Mouse (Mus musculus): ENCODE results near the gene Acacb. TPM values are rescaled to one million over a fixed set of nuclear protein-coding genes. Genes with fewer than 3 reads are reported as not detected.

The Acacb gene
- polyA plus RNA-seq, 1 experiment from 2014 or later: 0.96 TPM

GRCm38 (mm10) chr5:114126499-114127244 lies 19.7 kb upstream of the Acacb start:
- ATAC-seq: no peak
- WGBS: 88% methylated on average over 7 of the region's 7 CpGs
- H3K9ac ChIP-seq: no peak overlapping the region
- peaks cover 40% of the 10 kb centered on the region for H3K36me3 ChIP-seq (ENCODE audit: poor library complexity, severe bottlenecking)
- H3K27me3 ChIP-seq: no peaks in the 10 kb centered on the region
- H3K9me3 ChIP-seq (replicated peaks): no peaks in the 10 kb centered on the region
- H3K4me3 ChIP-seq: peak overlapping the region; percentile 69
- H3K4me2 ChIP-seq: peak overlapping the region; percentile 95
- peaks cover 17% of the 10 kb centered on the region for H3K4me1 ChIP-seq
- 0 out of 2 replicates have a peak overlapping the region, but pooled peaks have one; percentile 72 for H3K27ac ChIP-seq

GRCm38 (mm10) chr5:114127374-114128349 lies 18.7 kb upstream of the Acacb start, which contains the start of gene Alkbh2:
Gene Alkbh2 (minus strand): TSS chr5:114128218.
- peak within 1 kb of the TSS; percentile 80 for H3K9ac ChIP-seq
- peak within 1 kb of the TSS; percentile 72 for H3K27ac ChIP-seq
- peak; percentile 7 for ATAC-seq
- WGBS: under 1% methylated on average over 69 of the region's 69 CpGs
- H3K4me1 ChIP-seq: peaks cover 27% of the 10 kb centered on the region
- no peaks in the 10 kb centered on the region for H3K27me3 ChIP-seq
- H3K4me3 ChIP-seq: peak within 1 kb of the TSS; percentile 69
- H3K9me3 ChIP-seq (replicated peaks): no peaks in the 10 kb centered on the region
- H3K36me3 ChIP-seq (ENCODE audit: poor library complexity, severe bottlenecking): peaks cover 31% of the 10 kb centered on the region
- H3K4me2 ChIP-seq: peak within 1 kb of the TSS; percentile 95

DNA sequence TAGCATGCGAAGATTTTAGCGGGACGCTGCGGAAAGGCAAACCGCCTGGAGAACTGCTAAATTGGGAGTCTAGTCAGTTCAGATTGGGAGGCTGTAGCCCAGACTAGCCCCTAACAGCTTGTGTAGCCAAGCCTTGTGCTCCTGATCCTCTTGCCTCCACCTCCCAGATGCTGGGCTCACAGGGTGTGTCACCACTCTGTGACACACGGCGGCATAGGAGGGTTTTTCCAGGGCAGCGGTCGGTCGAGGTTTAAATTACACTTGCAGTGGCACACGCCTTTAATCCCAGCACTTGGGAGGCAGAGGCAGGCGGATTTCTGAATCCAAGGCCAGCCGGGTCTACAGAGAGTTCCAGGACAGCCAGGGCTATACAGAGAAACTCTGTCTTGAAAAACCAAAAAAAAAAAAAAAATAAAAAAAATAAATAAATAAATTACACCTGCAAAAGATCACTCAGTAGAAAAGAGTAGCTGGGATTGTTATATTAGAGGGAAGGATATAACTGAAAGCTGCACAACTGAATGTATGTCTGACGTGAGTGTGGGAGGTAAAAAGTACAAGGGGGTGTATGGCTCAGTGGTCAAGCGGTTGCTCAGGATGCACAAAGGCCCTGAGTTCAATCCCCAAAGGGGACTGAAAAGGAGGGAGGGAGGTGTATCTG lies 16.7 kb upstream of the Acacb start:
- Histone ChIP-seq H3K36me3 (ENCODE audit: poor library complexity, severe bottlenecking) (peaks cover 19% of the 10 kb centered on the region; the same call in 1 of the 2 replicates), H3K9me3 (replicated peaks) (no peaks in the 10 kb centered on the region), H3K4me3 (peak overlapping the region; percentile 81), H3K4me2 (peak overlapping the region; percentile 96), H3K27ac (no peak overlapping the region), H3K27me3 (no peaks in the 10 kb centered on the region), H3K9ac (no peak overlapping the region), H3K4me1 (peaks cover 40% of the 10 kb centered on the region)
- WGBS: 79% methylated on average over 15 of the region's 15 CpGs
- ATAC-seq: no peak

DNA sequence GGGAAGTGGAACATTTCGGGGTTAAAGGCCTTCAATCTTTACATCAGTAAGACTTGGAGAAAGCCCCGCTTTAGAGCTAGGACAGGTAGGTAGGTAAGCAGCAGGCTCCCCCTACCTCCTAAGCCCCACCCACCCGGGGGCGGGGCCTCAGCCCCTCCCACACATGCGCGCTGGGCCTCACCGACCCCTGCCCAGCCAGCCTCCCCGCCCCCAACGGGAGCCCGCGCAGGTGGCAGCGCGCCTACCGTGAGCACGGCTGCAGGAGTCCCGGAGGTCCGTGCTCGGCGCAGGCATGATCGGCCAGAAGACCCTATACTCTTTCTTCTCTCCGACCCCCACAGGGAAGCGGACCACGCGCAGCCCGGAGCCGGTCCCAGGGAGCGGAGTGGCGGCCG lies 16.1 kb upstream of the Acacb start, which contains the start of gene Ung:
Gene Ung, plus strand, starts transcription at position 176 of the 395 bp plus-strand sequence.
- Histone ChIP-seq H3K36me3 (ENCODE audit: poor library complexity, severe bottlenecking) (peaks cover 18% of the 10 kb centered on the region; the same call in 1 of the 2 replicates), H3K27me3 (no peaks in the 10 kb centered on the region), H3K9ac (peak within 1 kb of the TSS; percentile 70), H3K4me3 (peak within 1 kb of the TSS; percentile 81), H3K4me1 (peaks cover 40% of the 10 kb centered on the region), H3K9me3 (replicated peaks) (no peaks in the 10 kb centered on the region), H3K4me2 (peak within 1 kb of the TSS; percentile 96), H3K27ac (peak within 1 kb of the TSS; percentile 48)
- under 1% methylated on average over 28 of the region's 29 CpGs for WGBS
- peak; percentile 52 for ATAC-seq

GRCm38 (mm10) chr5:114130698-114131520 lies 15.4 kb upstream of the Acacb start:
- peak; percentile 99 for ATAC-seq
- H3K9me3 ChIP-seq (replicated peaks): no peaks in the 10 kb centered on the region
- under 1% methylated on average over 87 of the region's 87 CpGs for WGBS
- H3K36me3 ChIP-seq (ENCODE audit: poor library complexity, severe bottlenecking): peaks cover 19% of the 10 kb centered on the region; the same call in 1 of the 2 replicates
- H3K4me3 ChIP-seq: peak overlapping the region; percentile 81
- H3K27ac ChIP-seq: peak overlapping the region; percentile 48
- peak overlapping the region; percentile 70 for H3K9ac ChIP-seq
- H3K4me2 ChIP-seq: peak overlapping the region; percentile 96
- peaks cover 40% of the 10 kb centered on the region for H3K4me1 ChIP-seq
- H3K27me3 ChIP-seq: no peaks in the 10 kb centered on the region

DNA sequence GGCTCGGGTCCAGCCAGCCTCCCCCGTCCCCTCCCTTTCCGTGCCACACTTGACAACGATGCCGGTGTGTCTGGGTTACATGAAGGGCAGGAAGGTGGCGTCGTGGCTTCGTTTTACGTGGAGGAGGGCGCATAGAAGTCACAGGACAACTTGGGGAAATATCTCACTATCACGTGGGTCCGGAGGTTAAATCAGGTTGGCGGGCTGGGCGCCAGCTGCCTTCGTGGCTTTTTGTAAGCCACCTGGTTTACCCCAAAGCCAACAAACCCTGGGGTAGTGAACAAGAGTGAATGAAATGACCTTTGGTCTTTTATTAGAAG lies 14.9 kb upstream of the Acacb start:
- Histone ChIP-seq H3K4me1 (peaks cover 40% of the 10 kb centered on the region), H3K27ac (peak overlapping the region; percentile 48), H3K27me3 (no peaks in the 10 kb centered on the region), H3K4me2 (peak overlapping the region; percentile 96), H3K36me3 (ENCODE audit: poor library complexity, severe bottlenecking) (peaks cover 23% of the 10 kb centered on the region; the same call in 1 of the 2 replicates), H3K9ac (peak overlapping the region; percentile 63), H3K4me3 (peak overlapping the region; percentile 81), H3K9me3 (replicated peaks) (no peaks in the 10 kb centered on the region)
- under 1% methylated on average over 15 of the region's 15 CpGs for WGBS
- ATAC-seq: no peak

- Histone ChIP-seq H3K27me3 (no peaks in the 10 kb centered on the region), H3K36me3 (ENCODE audit: poor library complexity, severe bottlenecking) (peaks cover 37% of the 10 kb centered on the region), H3K9ac (no peak overlapping the region), H3K4me3 (no peak overlapping the region), H3K4me1 (peaks cover 40% of the 10 kb centered on the region), H3K27ac (no peak overlapping the region), H3K4me2 (peak overlapping the region; percentile 96), H3K9me3 (replicated peaks) (no peaks in the 10 kb centered on the region)
- WGBS: 91% methylated on average over 6 of the region's 6 CpGs
- no peak for ATAC-seq
Observed at GRCm38 (mm10) chr5:114132841-114133240, 13.5 kb upstream of the Acacb start.

DNA sequence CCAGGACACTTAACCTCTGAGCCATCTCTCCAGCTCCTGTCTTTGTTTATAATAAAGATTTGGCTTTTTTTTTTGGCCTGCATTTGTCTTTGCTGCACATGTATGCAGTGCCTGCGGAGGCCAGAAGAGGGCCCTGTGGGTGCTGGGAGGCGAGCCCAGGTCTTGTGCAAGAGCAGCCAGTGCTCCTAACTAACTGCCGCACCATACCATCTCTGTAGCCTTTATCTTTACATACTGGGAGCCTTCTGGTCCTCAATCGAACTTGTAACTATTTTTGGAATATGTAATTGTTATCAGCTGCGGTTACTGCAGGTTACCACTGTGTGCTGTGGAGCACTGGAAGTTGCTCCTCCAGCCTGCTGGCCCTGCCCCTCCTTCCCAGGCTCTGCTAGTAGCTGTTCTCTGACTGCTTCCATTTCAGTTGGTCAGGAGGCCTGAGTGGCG lies 12.2 kb upstream of the Acacb start:
- no peak for ATAC-seq
- no peak overlapping the region for H3K4me3 ChIP-seq
- 67% methylated on average over 6 of the region's 6 CpGs for WGBS
- no peak overlapping the region for H3K9ac ChIP-seq
- H3K9me3 ChIP-seq (replicated peaks): no peaks in the 10 kb centered on the region
- peaks cover 52% of the 10 kb centered on the region for H3K4me1 ChIP-seq
- H3K27ac ChIP-seq: no peak overlapping the region
- H3K27me3 ChIP-seq: no peaks in the 10 kb centered on the region
- peaks cover 40% of the 10 kb centered on the region for H3K36me3 ChIP-seq (ENCODE audit: poor library complexity, severe bottlenecking)
- H3K4me2 ChIP-seq: no peak overlapping the region

DNA sequence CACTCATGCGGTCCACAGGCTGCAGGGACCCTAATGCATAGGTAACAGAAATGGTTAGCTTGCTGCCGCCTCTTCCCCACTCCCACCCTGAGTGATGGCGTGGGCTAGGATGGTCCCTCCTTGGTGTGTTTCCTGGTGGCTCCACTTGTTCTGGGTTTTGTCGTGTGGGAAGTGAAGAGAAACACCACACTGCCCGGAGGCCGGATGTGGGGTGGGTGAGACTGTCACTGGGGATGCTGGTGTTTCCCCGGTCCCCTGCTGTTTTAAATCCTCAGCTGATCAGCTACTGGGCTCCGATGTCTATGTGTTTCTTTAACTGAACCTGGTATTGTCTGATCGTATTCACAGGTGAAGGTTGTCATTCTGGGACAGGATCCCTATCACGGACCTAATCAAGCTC lies 10.8 kb upstream of the Acacb start:
- H3K4me1 ChIP-seq: peaks cover 58% of the 10 kb centered on the region
- no peak overlapping the region for H3K4me2 ChIP-seq
- H3K27me3 ChIP-seq: no peaks in the 10 kb centered on the region
- H3K9me3 ChIP-seq (replicated peaks): no peaks in the 10 kb centered on the region
- no peak overlapping the region for H3K4me3 ChIP-seq
- H3K36me3 ChIP-seq (ENCODE audit: poor library complexity, severe bottlenecking): peaks cover 40% of the 10 kb centered on the region
- WGBS: 89% methylated on average over 10 of the region's 10 CpGs
- no peak overlapping the region for H3K9ac ChIP-seq
- ATAC-seq: no peak
- H3K27ac ChIP-seq: no peak overlapping the region

DNA sequence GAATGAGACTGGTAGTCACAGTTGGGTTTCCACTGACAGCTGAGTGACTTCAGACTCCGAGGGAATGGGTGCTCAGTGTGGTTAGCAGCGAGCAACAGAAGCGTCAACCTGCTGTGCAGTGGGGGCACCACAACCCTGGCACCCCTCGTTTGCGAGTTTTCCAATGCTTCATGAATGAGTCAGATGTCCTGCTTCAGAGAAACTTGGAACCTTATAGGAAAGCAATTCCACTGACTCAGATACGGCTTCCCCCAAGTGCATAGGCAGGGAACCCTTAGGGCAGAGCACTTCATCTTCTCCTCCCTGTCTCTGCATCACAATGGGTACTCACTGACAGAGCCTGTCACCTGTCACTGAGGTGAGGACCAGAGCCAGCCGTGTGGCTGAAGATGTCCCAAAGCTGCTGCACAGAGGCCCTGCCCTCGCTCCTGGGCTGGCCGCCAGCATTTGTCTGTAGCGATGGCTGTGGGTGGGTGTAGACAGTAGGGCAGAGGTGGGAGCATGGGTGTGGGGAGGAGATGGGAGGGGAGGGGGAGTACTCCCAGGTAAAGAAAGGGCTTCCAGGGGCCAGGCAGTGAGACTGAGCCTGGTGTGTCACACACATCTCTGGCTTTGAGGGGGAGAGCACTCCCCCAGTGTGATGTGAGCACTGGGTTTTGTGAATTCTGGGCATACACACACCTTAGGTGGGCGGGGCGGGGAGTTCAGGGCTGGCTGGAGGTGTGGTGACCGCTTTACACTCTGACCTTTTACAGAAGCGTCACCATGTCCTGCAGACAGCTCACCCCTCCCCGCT lies 8.7 kb upstream of the Acacb start:
- H3K4me3 ChIP-seq: no peak overlapping the region
- no peak for ATAC-seq
- no peaks in the 10 kb centered on the region for H3K27me3 ChIP-seq
- H3K36me3 ChIP-seq (ENCODE audit: poor library complexity, severe bottlenecking): peaks cover 40% of the 10 kb centered on the region
- 0 out of 2 replicates have a peak overlapping the region, but pooled peaks have one; percentile 21 for H3K9ac ChIP-seq
- no peaks in the 10 kb centered on the region for H3K9me3 ChIP-seq (replicated peaks)
- peaks cover 44% of the 10 kb centered on the region for H3K4me1 ChIP-seq
- WGBS: 81% methylated on average over 15 of the region's 15 CpGs
- peak overlapping the region; percentile 87 for H3K27ac ChIP-seq
- H3K4me2 ChIP-seq: no peak overlapping the region

Data from forebrain, embryonic 13.5 days (tissue).